Mouse (Mus musculus) bone marrow, adult 2 months (tissue): Measurements from ENCODE around the gene Dnajc1.

Experiments
- CTCF ChIP-seq: fragments of 200-500 bp; IDR thresholded peaks from 2 replicates; pipeline ENCODE4 v1.5.1; 2011; ENCODE audit warnings: low read length, control low read depth; ENCODE audit not compliant: control insufficient read depth, insufficient read depth
- POLR2A ChIP-seq: fragments of 200-500 bp; IDR thresholded peaks from 2 replicates; pipeline ENCODE4 v1.6.1; 2011; ENCODE audit warnings: low read depth, mild to moderate bottlenecking, control low read depth, low read length, borderline replicate concordance; ENCODE audit not compliant: control insufficient read depth

GRCm38 (mm10) chr2:18218500-18218899 lies 174.1 kb downstream of the Dnajc1 start:
- no peak for TF ChIP-seq POLR2A
- no peak for TF ChIP-seq CTCF
